Mouse (Mus musculus) kidney, postnatal 0 days (tissue): Measurements from ENCODE around the gene Commd1. TPM values are rescaled to one million over a fixed set of nuclear protein-coding genes. Genes with fewer than 3 reads are reported as not detected.

ENCODE experiments used
- ATAC-seq: fragments of 200-750 bp; cut with Nextera tagmentation; replicated peaks from 2 replicates; pipeline ENCODE4 v1.8.0; 2017; ENCODE audit warnings: low read depth, moderate number of reproducible peaks, moderate TSS enrichment, moderate library complexity; ENCODE audit not compliant: low FRiP score
- DNase-seq: peaks from one replicate; pipeline ENCODE4 v3.0.0-alpha.2; 2016; ENCODE audit warnings: low spot score
- H3K27ac ChIP-seq: fragments of 300-500 bp; sonication (generic); 2 replicates; pipeline ENCODE4 v1.5.1; 2014; ENCODE audit warnings: mild to moderate bottlenecking
- H3K27me3 ChIP-seq: fragments of 300-500 bp; sonication (generic); 2 replicates; pipeline ENCODE4 v1.6.1; 2014; ENCODE audit warnings: low read length, mixed read lengths; ENCODE audit not compliant: insufficient read depth
- H3K36me3 ChIP-seq: fragments of 300-500 bp; sonication (generic); 2 replicates; pipeline ENCODE4 v1.6.1; 2014; ENCODE audit warnings: low read length, mixed read lengths; ENCODE audit not compliant: insufficient read depth
- H3K4me1 ChIP-seq: fragments of 300-500 bp; sonication (generic); replicated peaks from 2 replicates; pipeline ENCODE4 v1.6.1; 2014; ENCODE audit warnings: antibody characterized with exemption, low read length, mixed read lengths; ENCODE audit not compliant: insufficient read depth
- H3K4me2 ChIP-seq: fragments of 300-500 bp; sonication (generic); 2 replicates; pipeline ENCODE4 v1.6.1; 2014; ENCODE audit warnings: mild to moderate bottlenecking, low read length, moderate library complexity, mixed read lengths
- H3K4me3 ChIP-seq: fragments of 300-500 bp; sonication (generic); replicated peaks from 2 replicates; pipeline ENCODE4 v1.5.1; 2014; ENCODE audit warnings: low read depth, low read length
- H3K9ac ChIP-seq: fragments of 300-500 bp; sonication (generic); 2 replicates; pipeline ENCODE4 v1.6.1; 2014; ENCODE audit warnings: low read depth, low read length
- H3K9me3 ChIP-seq: fragments of 300-500 bp; sonication (generic); replicated peaks from 2 replicates; pipeline ENCODE4 v1.6.1; 2016; ENCODE audit warnings: low read length, inconsistent platforms, mixed read lengths
- CTCF ChIP-seq: IDR thresholded peaks from 2 replicates; pipeline ENCODE4 v1.5.1; 2016; ENCODE audit warnings: antibody characterized with exemption, low read depth, mild to moderate bottlenecking, moderate library complexity
- WGBS: fragments of 180-500 bp; shearing (Covaris S2); extraction: QIAGEN DNeasy Blood & Tissue Kit; methylation state at CpG from one replicate; pipeline ENCODE4 v1.1.7; 2014; 5-methylcytosine and 5-hydroxymethylcytosine counted together
- polyA plus RNA-seq: library from polyadenylated mRNA; unstranded; fragments of >200 nt; fragmentation: Nextera tagmentation; extraction: Ambion mirVana; gene quantifications from 2 replicates; pipeline ENCODE4 v1.2.1, GENCODE M21; 2015

Commd1 gene
- polyA plus RNA-seq, 1 experiment from 2014 or later, result 427 TPM

DNA sequence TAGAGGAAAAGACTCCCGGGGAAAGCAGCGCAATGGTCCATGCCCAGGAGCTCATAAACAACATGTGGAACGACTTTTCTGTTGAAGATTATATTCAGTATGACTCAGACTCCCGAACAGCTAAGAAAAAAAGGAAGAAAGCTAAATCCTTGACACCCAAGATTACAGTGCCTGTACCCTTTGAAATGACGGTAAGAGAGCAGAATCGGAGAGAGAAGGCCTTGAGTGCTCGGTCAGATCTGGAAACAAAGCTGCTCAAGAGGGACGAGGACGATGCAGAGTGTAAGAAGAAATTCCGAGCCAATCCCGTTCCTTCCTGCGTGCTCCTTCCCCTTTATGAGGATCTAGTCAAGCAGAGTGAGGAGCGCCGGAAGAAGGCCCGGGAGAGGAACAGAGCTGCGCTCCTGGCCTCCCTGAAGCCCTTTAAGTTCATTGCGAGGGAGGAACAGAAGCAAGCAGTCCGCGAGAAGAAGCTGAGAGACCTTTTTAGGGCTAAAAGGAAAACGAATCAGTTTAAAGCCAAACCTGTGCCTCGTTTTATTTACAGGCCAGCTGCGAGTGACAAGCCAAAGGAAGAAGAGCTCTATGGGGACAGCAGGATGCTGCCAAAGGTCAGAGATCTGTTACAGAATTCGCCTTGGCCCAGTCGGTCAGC is 38.1 kb upstream of the Commd1 start:
- H3K9ac ChIP-seq, result 0 out of 2 replicates have a peak overlapping the region, but pooled peaks have one; percentile 18
- no peaks in the 10 kb centered on the region for H3K27me3 ChIP-seq
- TF ChIP-seq CTCF, result no peak
- DNase-seq (peak; percentile 45), ATAC-seq (no peak)
- WGBS, result 44% methylated on average over 23 of the region's 24 CpGs
- no peak overlapping the region for H3K4me3 ChIP-seq
- H3K9me3 ChIP-seq, result no peaks in the 10 kb centered on the region
- H3K27ac ChIP-seq, result no peak overlapping the region
- no peaks in the 10 kb centered on the region for H3K4me1 ChIP-seq
- no peak overlapping the region for H3K4me2 ChIP-seq
- no peaks in the 10 kb centered on the region for H3K36me3 ChIP-seq

DNA sequence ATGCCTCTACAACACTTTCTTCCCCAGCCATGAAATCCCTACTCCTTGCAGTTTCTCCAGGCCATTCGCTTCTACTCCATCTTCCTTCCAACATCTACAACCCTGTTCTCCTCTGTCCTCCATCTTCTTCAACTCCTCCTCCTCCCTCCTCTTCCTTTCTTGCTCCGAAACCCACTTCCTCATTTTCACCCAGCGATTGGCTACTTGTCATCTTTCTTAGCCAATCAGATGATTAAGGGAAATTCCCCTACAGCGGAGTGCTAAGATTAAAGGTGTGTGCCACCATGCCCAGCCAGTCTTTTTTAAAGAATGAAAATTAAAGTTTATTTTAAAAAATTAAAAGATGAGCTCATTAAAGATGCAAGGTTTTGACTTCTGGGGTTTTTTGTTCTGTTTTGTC is 35.8 kb upstream of the Commd1 start:
- H3K27me3 ChIP-seq, result no peaks in the 10 kb centered on the region
- no peak overlapping the region for H3K27ac ChIP-seq
- no peak overlapping the region for H3K4me3 ChIP-seq
- H3K4me2 ChIP-seq, result no peak overlapping the region
- no peak overlapping the region for H3K9ac ChIP-seq
- no peaks in the 10 kb centered on the region for H3K9me3 ChIP-seq
- TF ChIP-seq CTCF, result no peak
- WGBS, result 92% methylated on average over 4 of the region's 4 CpGs
- no peaks in the 10 kb centered on the region for H3K36me3 ChIP-seq
- DNase-seq (no peak), ATAC-seq (no peak)
- no peaks in the 10 kb centered on the region for H3K4me1 ChIP-seq

DNA sequence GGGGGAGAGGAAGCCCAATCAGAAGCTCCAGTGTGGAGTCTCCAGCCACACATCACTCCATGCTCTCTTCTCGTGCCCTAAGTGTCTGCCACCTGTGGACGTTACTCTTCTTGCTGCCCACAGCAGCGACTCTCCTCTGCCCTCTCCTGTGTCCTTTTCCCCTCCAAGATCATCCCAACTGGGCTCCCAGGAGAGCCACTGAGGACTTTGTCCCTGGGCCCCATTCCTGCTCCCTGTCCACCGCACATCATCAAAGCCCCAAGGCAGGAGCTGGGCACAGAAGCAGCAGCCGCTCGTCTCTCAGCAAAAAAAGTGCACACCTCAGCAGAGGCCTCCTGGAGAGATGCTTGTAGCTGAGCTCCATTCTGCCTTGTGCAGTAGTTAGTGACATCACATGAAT is 32.8 kb upstream of the Commd1 start:
- no peak for ATAC-seq

DNA sequence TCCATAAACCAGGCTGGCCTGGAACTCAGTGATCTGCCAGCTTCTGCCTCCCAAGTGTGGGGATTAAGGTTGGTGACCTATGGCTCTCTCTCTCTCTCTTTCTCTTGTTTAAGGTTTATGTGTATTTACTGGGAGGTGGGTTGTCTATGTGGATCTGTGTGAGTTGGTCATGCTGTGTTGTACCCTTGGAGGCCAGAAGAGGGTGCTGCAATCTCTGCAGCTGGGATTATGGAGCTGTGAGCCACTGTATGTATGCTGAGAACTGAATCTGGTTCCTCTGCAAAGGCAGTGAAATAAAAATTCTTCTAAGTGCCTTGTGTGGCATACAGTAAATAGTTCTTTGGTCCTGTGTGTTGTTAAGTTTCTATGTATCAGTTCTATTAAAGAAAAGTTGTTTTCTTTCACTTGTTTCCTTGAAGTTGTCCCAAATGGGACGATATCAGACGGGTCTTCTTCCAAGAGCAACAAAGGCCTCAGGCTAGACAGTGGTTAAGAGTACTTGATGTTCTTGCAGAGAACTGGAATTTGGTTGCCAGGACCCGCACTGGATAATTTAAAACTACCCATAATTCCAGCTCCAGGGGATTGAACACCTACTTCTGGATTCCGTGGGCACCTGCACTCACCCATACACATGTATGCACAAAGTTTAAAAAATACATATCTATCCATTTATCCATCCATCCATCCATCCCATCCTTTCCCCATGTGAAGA is 31.6 kb upstream of the Commd1 start:
- Histone ChIP-seq H3K27ac (no peak overlapping the region), H3K9me3 (no peaks in the 10 kb centered on the region), H3K27me3 (no peaks in the 10 kb centered on the region), H3K4me3 (no peak overlapping the region), H3K9ac (no peak overlapping the region), H3K4me1 (no peaks in the 10 kb centered on the region), H3K36me3 (no peaks in the 10 kb centered on the region), H3K4me2 (no peak overlapping the region)
- ATAC-seq (no peak), DNase-seq (peak; percentile 17)
- TF ChIP-seq CTCF, result peak; percentile 53; the same call in 1 of the 2 replicates
- WGBS, result 88% methylated on average over 4 of the region's 4 CpGs

More for the DNA sequence above, 32.8 kb upstream of the Commd1 start:
- Histone ChIP-seq H3K27ac (no peak overlapping the region), H3K9ac (no peak overlapping the region), H3K4me3 (no peak overlapping the region), H3K4me1 (no peaks in the 10 kb centered on the region), H3K27me3 (no peaks in the 10 kb centered on the region), H3K9me3 (no peaks in the 10 kb centered on the region), H3K36me3 (no peaks in the 10 kb centered on the region), H3K4me2 (no peak overlapping the region)
- TF ChIP-seq CTCF, result no peak
- WGBS, result 78% methylated on average over 6 of the region's 6 CpGs
- DNase-seq, result no peak

DNA sequence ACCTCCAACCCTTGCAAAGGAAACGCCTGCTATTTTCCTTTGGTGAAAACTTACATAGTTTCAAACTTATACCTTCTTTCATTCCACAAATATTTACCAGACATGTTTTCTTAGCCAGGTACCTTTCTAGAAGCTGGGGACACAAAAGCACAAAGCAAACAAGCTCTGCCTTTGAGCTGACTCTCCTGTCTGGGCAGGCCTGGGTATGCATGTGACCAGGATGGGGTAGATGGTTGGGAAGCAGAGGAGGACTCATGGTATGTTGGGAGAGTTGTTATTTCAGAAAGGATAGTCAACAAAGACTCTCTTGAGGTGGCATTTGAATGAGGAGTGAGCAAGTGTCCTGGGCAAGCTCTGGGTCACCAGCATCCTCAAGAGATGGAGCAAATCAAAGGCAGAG is 30.9 kb upstream of the Commd1 start:
- ATAC-seq (no peak), DNase-seq (no peak)
- Histone ChIP-seq H3K36me3 (no peaks in the 10 kb centered on the region), H3K4me1 (no peaks in the 10 kb centered on the region), H3K9ac (no peak overlapping the region), H3K4me3 (no peak overlapping the region), H3K27me3 (no peaks in the 10 kb centered on the region), H3K4me2 (no peak overlapping the region), H3K27ac (no peak overlapping the region), H3K9me3 (no peaks in the 10 kb centered on the region)
- 63% methylated on average over 1 of the region's 1 CpGs for WGBS
- TF ChIP-seq CTCF, result no peak

DNA sequence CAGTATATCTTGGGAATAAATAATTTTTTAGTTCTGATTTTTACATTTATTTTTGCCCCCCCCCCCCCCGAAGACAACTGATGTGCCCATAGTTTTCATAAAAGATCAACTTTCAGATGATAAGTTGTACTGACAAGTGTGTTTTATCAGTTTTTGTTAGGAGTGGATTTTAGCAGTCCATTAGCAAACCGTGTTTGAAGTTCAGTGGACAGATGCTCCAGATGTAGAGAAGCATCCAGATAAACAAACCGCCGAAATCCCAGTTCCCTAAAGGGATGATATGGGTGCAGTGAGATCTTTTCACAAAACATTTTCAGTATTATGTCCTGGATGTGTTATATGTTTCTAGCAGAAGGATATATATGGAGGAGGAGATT is 26.6 kb upstream of the Commd1 start:
- Histone ChIP-seq H3K27ac (no peak overlapping the region), H3K9ac (peak overlapping the region; percentile 62)

More for the DNA sequence above, 26.6 kb upstream of the Commd1 start:
- 34% methylated on average over 4 of the region's 4 CpGs for WGBS
- Histone ChIP-seq H3K9me3 (no peaks in the 10 kb centered on the region), H3K4me2 (peak overlapping the region; percentile 82), H3K27me3 (no peaks in the 10 kb centered on the region), H3K4me1 (0 out of 2 replicates have a peak, but pooled peaks cover 4% of the 10 kb centered on the region), H3K4me3 (peak overlapping the region; percentile 63), H3K36me3 (peaks cover 10% of the 10 kb centered on the region)
- DNase-seq, result no peak
- no peak for TF ChIP-seq CTCF
- no peak for ATAC-seq
